Mouse (Mus musculus) spleen, adult 2 months (tissue): Measurements from ENCODE around the gene Ddx25. TPM values are rescaled to one million over a fixed set of nuclear protein-coding genes. Genes with fewer than 3 reads are reported as not detected.

Experiments used
- DNase-seq, 2 experiments: peaks; one replicate each; pipeline versions ENCODE4 v3.0.0 to v3.0.0-alpha.2; 2012 to 2021; ENCODE audit warnings: low spot score in 2 of 2, low read depth in 1 of 2
- H3K27ac ChIP-seq: fragments of 200-500 bp; 2 replicates; pipeline ENCODE4 v1.5.1; 2012; ENCODE audit warnings: low read length, inconsistent platforms; ENCODE audit not compliant: insufficient read depth
- H3K27me3 ChIP-seq: fragments of 200-500 bp; 2 replicates; pipeline ENCODE4 v1.6.1; 2012; ENCODE audit warnings: mild to moderate bottlenecking, moderate library complexity, low read length, inconsistent platforms; ENCODE audit not compliant: control insufficient read depth, insufficient read depth
- H3K36me3 ChIP-seq: fragments of 200-500 bp; 2 replicates; pipeline ENCODE4 v1.6.1; 2012; ENCODE audit warnings: mild to moderate bottlenecking, low read length, inconsistent platforms; ENCODE audit not compliant: control insufficient read depth, insufficient read depth
- H3K4me1 ChIP-seq: fragments of 200-500 bp; 2 replicates; pipeline ENCODE4 v1.6.1; 2011; ENCODE audit warnings: inconsistent platforms; ENCODE audit not compliant: control insufficient read depth, insufficient read depth, insufficient read length
- H3K4me3 ChIP-seq: fragments of 200-500 bp; 2 replicates; pipeline ENCODE4 v1.5.1; 2011; ENCODE audit warnings: mild to moderate bottlenecking, inconsistent platforms; ENCODE audit not compliant: insufficient read depth, insufficient read length; ENCODE audit errors: extremely low read depth
- CTCF ChIP-seq: fragments of 200-500 bp; IDR thresholded peaks from 2 replicates; pipeline ENCODE4 v1.5.1; 2011; ENCODE audit warnings: mild to moderate bottlenecking, inconsistent platforms; ENCODE audit not compliant: insufficient read depth, insufficient read length, insufficient replicate concordance; ENCODE audit errors: extremely low read depth
- POLR2A ChIP-seq: fragments of 200-500 bp; IDR thresholded peaks from 2 replicates; pipeline ENCODE4 v1.6.1; 2011; ENCODE audit warnings: low read depth, low read length, inconsistent platforms
- WGBS: fragments of 180-500 bp; shearing (Covaris S2); methylation state at CpG from one replicate; pipeline ENCODE4 v1.1.7; 2018; 5-methylcytosine and 5-hydroxymethylcytosine counted together
- polyA plus RNA-seq: library from polyadenylated mRNA; depleted of rRNA; stranded (reverse); fragments of >200 nt; gene quantifications from 2 replicates; pipeline ENCODE4 v1.2.3, GENCODE M21; 2012

Ddx25 gene
- polyA plus RNA-seq, 1 experiment: 0.14 TPM

DNA sequence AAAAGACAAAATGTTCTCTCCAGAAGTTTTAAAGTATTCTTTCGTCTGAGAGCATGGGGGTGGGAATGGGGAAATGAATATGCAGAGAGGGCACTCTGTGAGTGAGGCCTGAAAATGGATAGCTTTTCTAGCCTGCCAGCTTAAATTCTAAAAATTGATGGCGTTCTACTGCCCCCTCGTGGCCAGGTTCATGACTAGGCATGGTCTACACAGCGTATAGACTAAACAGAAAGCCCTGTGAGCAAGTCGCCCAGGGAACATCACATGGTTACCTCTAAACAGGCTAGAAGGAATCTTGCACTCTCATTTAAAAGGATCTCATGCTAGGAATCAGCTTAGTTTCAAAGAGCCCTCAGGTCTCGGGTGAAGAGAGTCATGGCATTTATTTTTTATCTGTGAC lies 16.8 kb downstream of the Ddx25 start:
- WGBS: 13% methylated on average over 6 of the region's 6 CpGs
- Histone ChIP-seq H3K27ac (no peak overlapping the region), H3K4me3 (no peak overlapping the region), H3K27me3 (no peaks in the 10 kb centered on the region), H3K4me1 (no peaks in the 10 kb centered on the region; the same call in 1 of the 2 replicates), H3K36me3 (no peaks in the 10 kb centered on the region)
- TF ChIP-seq POLR2A (no peak), CTCF (peak; percentile 38; the same call in 1 of the 2 replicates)
- DNase-seq: peak; percentile 53 to 77

DNA sequence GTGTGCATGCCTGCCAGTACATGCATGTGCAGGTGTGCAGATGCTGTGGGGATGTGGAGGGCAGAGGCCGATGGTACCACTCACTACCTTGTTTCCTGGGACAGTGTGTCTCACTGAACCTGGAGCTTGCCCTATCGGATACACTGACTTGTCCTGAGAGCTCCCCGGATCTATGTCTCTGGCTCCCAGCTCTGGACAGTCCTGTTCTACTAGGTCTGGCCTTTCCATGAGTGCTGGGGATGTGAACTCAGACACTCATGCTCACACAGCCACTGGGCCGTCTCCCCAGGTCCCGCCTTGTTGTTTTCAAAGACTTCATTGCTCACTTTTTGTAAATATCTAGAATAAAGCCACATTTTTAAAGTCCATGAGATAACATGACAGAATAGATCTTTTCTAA lies 17.3 kb downstream of the Ddx25 start:
- DNase-seq: no peak
- H3K4me3 ChIP-seq: no peak overlapping the region
- H3K4me1 ChIP-seq: no peaks in the 10 kb centered on the region
- H3K27me3 ChIP-seq: no peaks in the 10 kb centered on the region
- TF ChIP-seq POLR2A (no peak), CTCF (no peak)
- H3K36me3 ChIP-seq: no peaks in the 10 kb centered on the region
- 91% methylated on average over 5 of the region's 5 CpGs for WGBS
- H3K27ac ChIP-seq: no peak overlapping the region

DNA sequence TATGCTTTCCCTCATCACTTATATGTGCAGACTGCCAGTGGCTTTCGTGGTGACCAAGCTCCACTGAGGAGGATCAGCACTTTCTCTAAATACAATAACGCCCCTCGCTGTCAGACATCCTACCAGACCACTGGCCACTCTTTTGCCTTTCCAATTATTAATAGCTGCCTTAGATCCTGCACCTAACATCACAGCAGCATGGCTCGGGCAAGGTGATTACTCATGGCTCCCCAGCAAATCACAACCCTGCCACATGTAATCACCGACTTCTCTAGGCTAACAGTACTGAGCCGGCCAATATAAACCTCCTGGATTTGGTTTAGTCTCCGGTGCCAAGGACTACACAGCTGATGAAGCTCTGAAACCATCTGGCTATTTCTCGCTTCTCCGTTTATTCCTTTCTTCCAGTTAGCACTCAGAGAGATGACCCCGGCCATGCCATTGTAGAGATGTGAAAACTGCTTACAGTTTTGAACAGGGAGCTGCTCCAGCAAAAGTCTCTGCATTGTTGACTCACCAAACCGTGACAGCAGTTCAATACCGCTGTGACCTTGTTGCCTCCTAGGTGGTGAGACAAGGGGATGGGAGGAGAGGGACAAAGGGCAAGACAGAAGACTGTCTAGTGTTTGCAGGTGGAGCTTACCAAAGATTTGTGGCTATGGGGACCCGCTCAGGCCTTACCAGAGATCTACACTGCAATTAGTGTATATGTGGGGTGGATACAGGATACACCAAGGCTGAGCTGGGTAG lies 19.2 kb downstream of the Ddx25 start:
- Histone ChIP-seq H3K4me3 (no peak overlapping the region), H3K27ac (no peak overlapping the region), H3K36me3 (no peaks in the 10 kb centered on the region), H3K4me1 (no peaks in the 10 kb centered on the region), H3K27me3 (no peaks in the 10 kb centered on the region)
- DNase-seq: no peak
- 93% methylated on average over 13 of the region's 13 CpGs for WGBS
- TF ChIP-seq POLR2A: no peak
- no peak for TF ChIP-seq CTCF

DNA sequence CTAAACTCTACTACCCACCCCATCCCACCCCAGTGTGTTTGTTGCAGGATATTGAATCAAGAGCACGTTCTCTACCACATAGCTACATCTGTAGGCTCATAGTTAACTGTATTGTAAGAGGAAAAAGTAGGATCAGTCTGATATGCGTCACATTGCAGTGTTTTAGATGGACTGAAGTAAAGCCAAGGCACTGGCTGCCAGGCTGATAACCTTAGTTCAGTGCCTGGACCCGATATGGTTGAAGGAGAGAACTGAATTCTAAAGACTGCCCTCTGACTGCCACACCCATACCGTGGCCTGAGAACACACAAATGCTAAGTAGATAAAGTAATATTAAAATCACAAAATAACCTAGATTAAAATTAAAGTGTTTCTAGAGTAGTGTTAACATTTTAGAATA lies 22.5 kb downstream of the Ddx25 start:
- no peaks in the 10 kb centered on the region for H3K27me3 ChIP-seq
- no peaks in the 10 kb centered on the region for H3K36me3 ChIP-seq
- no peak overlapping the region for H3K27ac ChIP-seq
- WGBS: 80% methylated on average over 4 of the region's 4 CpGs
- no peak overlapping the region for H3K4me3 ChIP-seq
- no peaks in the 10 kb centered on the region for H3K4me1 ChIP-seq
- TF ChIP-seq CTCF (no peak), POLR2A (no peak)
- DNase-seq: no peak

DNA sequence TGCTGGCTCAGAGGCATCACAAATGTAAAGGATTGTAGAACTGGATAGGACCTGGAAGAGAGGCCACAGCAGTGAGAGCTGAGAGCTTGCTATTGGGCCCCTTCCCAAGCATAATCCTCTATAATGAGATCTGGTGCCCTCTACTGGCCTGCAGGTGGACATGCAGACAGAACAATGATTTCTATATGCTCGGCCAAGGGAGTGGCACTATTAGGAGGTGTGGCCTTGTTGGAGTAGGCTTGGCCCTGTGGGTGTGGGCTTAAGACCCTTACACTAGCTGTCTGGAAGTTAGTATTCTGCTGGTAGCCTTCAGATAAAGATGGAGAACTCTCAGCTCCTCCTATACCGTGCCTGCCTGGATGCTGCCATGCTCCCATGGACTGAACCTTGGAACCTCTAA lies 23.2 kb downstream of the Ddx25 start:
- DNase-seq: peak in 1 of 2 experiments; percentile 26
- H3K4me3 ChIP-seq: no peak overlapping the region
- peak; percentile 60; the same call in 1 of the 2 replicates for TF ChIP-seq CTCF
- no peak for TF ChIP-seq POLR2A
- no peaks in the 10 kb centered on the region for H3K27me3 ChIP-seq
- no peaks in the 10 kb centered on the region for H3K4me1 ChIP-seq
- H3K27ac ChIP-seq: no peak overlapping the region
- WGBS: 27% methylated on average over 2 of the region's 2 CpGs
- H3K36me3 ChIP-seq: no peaks in the 10 kb centered on the region

- no peak for DNase-seq
- 72% methylated on average over 9 of the region's 9 CpGs for WGBS
- H3K4me3 ChIP-seq: no peak overlapping the region
- no peaks in the 10 kb centered on the region for H3K4me1 ChIP-seq
- no peak for TF ChIP-seq POLR2A
- no peaks in the 10 kb centered on the region for H3K36me3 ChIP-seq
- H3K27ac ChIP-seq: no peak overlapping the region
- H3K27me3 ChIP-seq: no peaks in the 10 kb centered on the region
Observed at GRCm38 (mm10) chr9:35533266-35533665, 25.1 kb downstream of the Ddx25 start.

DNA sequence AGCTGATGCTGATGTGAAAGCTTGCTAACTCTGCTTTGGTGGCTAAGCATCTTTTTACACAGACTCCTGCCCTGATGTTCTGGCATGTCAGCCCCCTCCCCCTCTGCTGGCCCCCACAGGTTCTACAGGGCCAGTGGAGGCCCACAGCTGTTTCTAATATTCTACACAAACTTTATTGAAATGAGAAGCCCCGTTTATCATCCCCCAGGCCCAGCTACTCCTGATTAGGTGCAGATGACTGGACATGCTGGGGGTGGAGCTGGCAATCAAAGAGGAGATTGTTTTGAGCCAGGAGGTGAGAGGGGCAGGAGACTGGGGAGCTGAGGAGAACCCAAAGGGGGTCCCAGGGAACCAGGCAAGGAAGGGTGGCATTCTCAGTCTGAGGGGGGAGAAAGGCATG lies 28.5 kb downstream of the Ddx25 start:
- TF ChIP-seq POLR2A: no peak
- no peak for TF ChIP-seq CTCF
- Histone ChIP-seq H3K36me3 (no peaks in the 10 kb centered on the region), H3K4me3 (no peak overlapping the region), H3K27ac (no peak overlapping the region), H3K4me1 (no peaks in the 10 kb centered on the region), H3K27me3 (no peaks in the 10 kb centered on the region)
- no peak for DNase-seq
- WGBS: 56% methylated on average over 1 of the region's 1 CpGs
